Mouse (Mus musculus) gastrocnemius, postnatal 4 days (tissue): ENCODE measurements around the gene A430033K04Rik. TPM values are rescaled to one million over a fixed set of nuclear protein-coding genes. Genes with fewer than 3 reads are reported as not detected.

Experiments used
- DNase-seq, 2 experiments: peaks; one replicate each; pipeline ENCODE4 v3.0.0; 2021 to 2022; ENCODE audit warnings: low spot score in 2 of 2, mixed read lengths in 2 of 2
- long read RNA-seq, 2 experiments: library from polyadenylated mRNA; stranded (forward); transcript quantifications; one replicate each; pipeline ENCODE4 v2.0.0; 2021
- total RNA-seq, 2 experiments: library from RNA; stranded (reverse); gene quantifications; 2 replicates each; pipeline ENCODE4 v1.2.3; 2021

The A430033K04Rik gene
- 1 to 10 TPM; 6.7 to 7.3 TPM for total RNA-seq
- long read RNA-seq, experiment 1, partial matches to known transcripts: 0 of 3 reads
- long read RNA-seq, experiment 1, other reads (novel, unspliced or antisense): 0 of 3 reads
- long read RNA-seq, experiment 2, partial matches to known transcripts: 0 of 4 reads
- long read RNA-seq, experiment 2, other reads (novel, unspliced or antisense): 1 of 4 reads

GRCm38 (mm10) chr5:138622645-138623477 is at the start of gene A430033K04Rik:
Gene A430033K04Rik, plus strand, starts transcription at chr5:138622859.
- DNase-seq: peak; percentile 86 to 92

GRCm38 (mm10) chr5:138587396-138587795 is 35.3 kb upstream of the A430033K04Rik start:
- DNase-seq: no peak

DNA sequence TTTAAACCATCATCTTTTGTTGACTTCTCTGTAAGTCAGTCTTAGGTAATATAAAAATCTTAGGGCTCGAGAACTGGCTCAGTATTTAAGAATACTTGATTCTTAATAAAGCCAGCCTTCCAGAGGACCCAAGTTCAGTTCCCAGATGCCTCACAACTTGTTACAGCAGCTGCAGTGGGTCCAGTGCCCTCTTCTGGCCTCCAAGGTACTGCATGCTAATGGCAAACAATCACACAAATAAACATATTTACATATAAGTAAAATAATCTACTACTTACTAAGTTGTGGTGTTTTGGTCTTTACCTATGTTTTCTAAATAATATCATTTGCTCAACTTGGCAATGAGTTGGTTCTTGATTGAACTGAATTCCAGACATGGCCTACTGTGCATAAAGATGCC is 4.3 kb upstream of the A430033K04Rik start:
- no peak for DNase-seq

DNA sequence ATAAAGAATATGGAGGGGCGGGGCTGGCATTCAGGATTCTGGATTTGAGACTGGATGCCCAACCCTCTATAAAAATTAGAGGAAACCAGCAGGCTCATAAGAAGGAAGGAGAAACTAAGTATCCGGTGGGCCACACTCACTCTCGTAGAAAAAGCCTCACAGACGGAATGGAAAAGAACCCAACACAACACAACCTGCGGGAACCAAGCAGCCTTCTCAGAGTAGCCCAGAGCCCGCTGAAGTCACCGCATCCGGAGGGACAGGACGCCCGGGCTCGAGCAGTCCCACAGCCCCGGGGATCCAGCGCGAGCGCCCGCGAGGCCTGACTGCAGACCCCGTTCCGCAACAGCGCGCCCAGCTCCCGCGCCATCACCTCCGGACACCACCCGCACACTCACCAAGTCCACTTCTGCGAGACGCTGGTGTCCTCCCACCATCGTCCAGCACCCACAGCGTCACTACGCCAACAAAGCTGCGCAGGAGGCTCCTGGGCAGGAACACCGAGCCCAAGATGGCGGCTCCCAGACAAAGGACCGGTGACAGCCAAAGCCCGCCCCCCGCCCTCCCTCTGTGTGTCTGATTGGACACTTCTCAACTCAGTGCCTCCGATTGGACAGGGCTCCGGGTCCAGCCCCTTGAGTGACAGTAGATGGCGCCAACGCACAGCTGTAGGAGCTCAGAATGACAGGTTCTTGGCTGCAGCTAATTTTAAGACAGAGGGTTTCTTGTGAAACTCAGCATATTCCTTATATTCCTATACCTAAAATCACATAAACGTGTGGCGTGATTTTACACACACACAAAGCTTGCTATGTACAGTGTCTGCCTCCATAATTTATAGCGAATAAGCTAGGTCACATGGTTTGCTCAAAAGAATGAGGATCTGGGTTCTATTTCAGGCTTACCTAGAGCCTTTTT is 3.2 kb upstream of the A430033K04Rik start, which contains the start of gene Zfp68:
Gene Zfp68 (minus strand): TSS at position 551 of the 918 bp plus-strand sequence.
- DNase-seq: peak; percentile 81 to 90

DNA sequence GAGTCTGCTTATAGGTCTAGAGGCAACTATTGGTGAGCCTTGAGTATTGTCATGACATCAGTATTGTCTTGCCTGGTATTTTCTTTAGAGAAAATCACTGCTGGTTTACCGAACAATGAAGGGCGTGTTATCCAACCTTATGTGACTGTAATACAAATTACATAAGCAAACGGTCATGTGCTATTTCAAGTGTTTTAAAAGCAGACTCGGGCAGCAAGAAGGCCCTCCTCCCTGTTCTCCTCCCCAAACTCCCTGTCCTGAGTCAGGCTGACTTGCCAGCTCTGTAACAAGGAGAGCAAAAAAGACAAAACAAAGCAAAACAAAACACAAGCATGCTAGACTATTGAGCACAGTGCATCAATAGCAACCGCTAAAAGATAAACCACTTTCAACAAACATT is 1.8 kb upstream of the A430033K04Rik start:
- no peak for DNase-seq

- no peak for DNase-seq
Observed at GRCm38 (mm10) chr5:138623478-138623875, 818 bp downstream of the A430033K04Rik start.

GRCm38 (mm10) chr5:138636486-138636885 is 13.8 kb downstream of the A430033K04Rik start:
- no peak for DNase-seq

DNA sequence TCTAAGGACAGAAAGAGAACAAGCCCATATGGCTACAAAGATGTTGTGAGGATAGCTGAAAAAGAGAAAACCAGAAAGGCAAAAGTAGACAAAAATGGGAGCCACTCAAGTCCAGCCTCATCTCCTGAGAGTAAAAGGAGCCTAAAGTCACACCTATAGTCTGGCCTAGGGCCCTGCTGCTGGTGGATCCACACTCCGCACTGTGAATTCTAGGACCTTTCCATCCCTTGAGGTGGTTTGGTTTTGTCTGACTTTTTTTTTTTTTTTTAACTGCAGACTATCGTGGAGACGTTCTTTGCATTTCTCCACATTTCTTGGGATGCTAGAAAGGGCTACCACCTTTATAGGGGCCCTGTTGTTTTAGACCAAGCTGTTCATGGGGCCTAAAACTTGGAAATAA is 18.4 kb downstream of the A430033K04Rik start:
- DNase-seq: no peak

GRCm38 (mm10) chr5:138641761-138642160 is 19.1 kb downstream of the A430033K04Rik start:
- DNase-seq: no peak

GRCm38 (mm10) chr5:138652911-138653310 is 30.3 kb downstream of the A430033K04Rik start:
- no peak for DNase-seq

DNA sequence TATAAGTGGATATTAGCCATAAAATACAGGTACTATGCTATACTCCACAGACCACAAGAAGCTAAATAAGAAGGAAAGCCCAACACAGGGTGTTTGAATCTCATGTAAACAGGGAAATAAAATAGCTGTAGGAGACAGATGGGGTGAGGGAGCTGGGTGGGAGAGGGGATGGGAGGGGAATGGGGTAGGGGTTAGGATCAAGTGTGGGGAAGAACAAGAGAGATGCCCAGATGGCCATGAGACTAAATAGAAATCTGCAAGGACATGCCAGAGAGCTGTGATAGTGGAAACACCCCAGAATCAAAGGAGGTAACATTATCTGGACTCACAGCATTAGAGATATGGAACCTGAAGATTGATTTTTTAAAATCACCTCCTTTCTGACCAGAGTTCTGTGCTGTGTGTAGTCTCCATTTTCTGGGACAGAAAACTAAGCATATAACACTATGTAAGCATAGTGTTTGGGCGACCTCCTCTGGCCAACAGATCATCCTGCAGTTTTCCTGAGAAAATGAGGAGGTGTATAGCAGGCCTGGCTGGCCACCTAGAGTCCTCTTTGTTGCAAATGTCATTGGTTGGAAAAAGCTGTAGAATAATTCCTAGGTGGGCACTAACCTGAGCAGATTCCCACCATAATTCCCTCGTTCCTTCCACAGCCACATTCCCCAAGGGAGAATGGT is 34.0 kb downstream of the A430033K04Rik start:
- peak in 1 of 2 experiments; percentile 20 for DNase-seq

DNA sequence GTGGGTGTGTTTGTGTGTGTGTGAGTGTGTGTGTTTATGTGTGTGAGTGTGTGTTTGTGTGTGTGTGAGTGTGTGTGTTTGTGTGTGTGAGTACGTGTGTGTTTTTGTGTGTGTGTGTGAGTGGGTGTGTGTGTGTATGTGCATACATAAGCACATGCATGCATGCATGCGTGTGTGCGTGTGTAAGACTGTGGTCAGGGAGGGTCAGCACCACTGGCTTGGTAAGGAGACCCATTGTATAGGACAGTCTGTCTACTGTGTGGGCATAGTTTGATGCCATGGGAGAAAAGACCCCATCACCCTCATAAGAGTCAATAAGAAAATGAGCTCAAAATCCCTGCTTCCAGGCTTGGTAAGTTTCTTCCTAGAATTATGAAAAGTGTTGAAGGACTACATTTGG is 34.7 kb downstream of the A430033K04Rik start:
- no peak for DNase-seq

DNA sequence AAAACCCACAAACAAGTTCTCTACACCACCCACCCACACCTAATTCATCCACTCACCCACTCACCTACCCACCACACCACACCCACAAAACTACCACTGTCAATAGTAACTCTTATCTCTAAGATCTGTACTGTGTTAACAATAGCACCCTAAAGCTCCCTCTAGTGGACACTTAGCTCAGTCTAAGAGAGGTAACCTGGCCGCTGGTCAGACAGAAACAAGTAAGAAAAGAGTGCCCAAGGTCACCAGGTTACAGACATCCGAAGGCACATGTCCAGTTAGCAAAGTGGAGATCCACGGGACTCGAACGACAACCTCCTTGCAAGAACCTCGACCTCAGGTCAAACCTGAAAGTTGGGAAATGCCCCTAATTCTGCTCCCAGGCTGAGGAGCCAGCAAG is 35.2 kb downstream of the A430033K04Rik start:
- peak in 1 of 2 experiments; percentile 11 for DNase-seq

DNA sequence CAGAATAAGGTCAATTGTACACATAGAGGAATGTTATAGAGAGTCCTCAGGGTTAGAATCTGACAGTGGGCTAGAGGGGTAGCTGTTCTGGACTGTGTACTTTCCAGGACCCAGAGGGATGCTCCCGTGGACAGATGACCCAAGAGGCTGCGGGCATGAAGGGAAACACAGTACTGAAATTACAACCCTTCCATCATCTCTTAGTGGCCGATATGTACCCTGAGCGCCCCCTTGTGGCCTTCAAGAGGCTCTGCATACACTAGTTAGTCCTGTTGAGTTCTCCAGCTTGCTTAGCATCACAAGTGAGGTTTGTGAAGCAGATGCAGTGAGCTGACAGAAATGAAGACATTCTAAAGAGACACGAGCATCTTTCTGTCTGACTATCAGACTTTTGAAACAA is 36.3 kb downstream of the A430033K04Rik start:
- peak; percentile 18 to 19 for DNase-seq

- DNase-seq: no peak
Observed at GRCm38 (mm10) chr5:138683023-138683766, 60.5 kb downstream of the A430033K04Rik start.

- DNase-seq: no peak
Observed at GRCm38 (mm10) chr5:138683821-138684220, 61.2 kb downstream of the A430033K04Rik start.

DNA sequence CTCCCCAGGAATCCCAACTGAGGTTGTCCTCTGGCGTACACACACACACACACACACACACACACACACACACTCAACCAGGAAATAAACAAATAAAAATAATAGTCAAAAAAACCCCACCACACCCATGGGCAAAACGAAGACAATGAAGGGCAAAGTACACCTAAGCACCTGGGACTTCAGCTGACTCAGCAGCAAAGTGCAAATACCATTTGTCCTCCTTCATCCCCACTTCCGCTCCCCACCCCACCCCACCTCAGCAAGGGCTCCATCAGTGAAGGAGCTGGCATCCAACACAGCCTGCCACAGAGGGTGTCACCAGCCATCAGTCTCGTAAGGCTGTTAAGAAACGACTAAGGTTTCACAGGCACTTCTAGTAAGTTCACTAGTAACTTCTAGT is 64.8 kb downstream of the A430033K04Rik start:
- no peak for DNase-seq

DNA sequence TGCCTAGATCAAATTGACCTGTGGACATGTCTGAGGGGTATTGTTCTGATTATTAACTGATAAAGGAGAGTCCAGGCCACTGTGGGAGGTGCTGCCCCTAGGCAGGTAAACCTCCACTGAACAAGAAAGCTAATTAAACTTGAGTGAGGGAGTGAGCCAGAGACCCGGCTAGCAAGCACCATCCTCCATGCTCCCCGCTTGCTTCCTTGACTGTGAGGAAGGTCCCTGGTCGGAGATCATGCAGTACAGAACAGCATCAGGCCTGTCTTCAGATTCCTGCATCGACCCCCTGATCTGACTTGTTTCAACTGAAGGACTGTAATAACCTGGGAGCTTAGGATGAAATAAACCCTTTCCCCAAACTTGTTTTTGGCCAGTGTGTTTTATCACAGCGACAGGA is 66.6 kb downstream of the A430033K04Rik start:
- no peak for DNase-seq

- DNase-seq: no peak
Observed at GRCm38 (mm10) chr5:138692936-138693570, 70.4 kb downstream of the A430033K04Rik start.

GRCm38 (mm10) chr5:138694036-138694435 is 71.4 kb downstream of the A430033K04Rik start:
- no peak for DNase-seq
